Mouse (Mus musculus) forelimb bud, embryonic 11.5 days (tissue): ENCODE results near the gene H2-M10.3.
"Not testable (repeated sequence)": the region's sequence is repeated elsewhere in the genome, so short reads cannot be mapped to it uniquely, and the experiment has no call there.

Experiments
- DNase-seq: peaks from one replicate; pipeline ENCODE4 v3.0.0-alpha.2; 2012; ENCODE audit warnings: low read depth, low spot score

Gene H2-M10.3

DNA sequence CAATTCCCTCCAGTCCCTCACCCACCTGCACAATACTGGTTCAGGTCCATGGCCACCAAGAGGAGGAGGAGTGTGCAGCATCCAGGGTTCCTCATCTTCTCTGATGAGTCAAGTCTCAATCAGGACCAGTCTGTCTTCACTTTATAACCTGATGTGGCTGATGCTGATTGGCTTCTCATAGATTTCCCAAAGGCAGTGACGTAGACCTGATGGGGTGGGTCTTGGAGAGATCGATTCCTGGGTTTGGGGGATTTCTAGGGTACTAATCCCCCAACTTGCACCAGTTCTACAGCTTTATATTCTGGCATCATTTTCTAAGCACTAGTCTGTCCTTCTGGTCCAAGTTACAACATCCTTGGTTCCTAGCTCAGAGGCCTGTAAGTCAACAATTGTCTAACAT is at the start of gene H2-M10.3:
Gene H2-M10.3, minus strand, starts transcription at position 101 of the 400 bp plus-strand sequence.
- DNase-seq = not testable (repeated sequence)

DNA sequence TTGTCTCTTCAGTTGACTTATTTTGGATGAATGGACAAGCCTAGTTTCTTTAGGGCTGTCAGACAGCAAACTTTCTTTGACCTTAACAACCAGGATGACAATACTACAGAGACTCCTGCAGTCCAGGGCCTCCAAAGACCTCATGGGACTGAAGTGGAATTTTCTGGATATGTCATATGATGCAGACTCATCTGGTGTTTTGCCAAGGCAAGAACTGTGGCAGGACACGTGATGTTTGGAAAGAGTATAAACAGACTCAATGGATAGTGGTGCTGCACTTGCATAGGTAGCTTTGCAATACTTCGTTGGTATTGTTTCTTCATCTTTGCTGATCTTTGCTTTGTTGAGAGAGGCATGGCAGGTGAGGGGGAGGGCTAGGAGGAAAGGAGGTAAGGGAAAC is 49.2 kb upstream of the H2-M10.3 start:
- no peak for DNase-seq

DNA sequence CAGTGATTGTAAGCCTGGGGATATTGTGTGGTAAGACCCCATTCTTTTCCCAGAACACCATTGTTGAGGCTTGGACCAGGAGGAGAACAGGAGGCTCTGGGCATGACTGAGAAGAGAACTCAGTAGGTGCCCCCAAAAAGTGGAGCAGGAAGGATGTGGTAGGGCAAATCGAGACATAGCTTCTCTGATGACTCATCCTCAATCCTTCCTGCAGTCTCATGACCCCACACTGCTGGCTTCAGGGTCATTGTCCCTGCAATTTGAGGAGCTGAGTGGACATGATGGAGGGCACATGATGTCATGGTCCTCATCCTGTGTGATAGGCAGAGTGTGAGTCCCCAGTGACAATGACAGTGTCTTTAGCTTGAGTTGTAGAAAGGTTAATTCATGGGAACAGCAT is 47.2 kb upstream of the H2-M10.3 start:
- no peak for DNase-seq

DNA sequence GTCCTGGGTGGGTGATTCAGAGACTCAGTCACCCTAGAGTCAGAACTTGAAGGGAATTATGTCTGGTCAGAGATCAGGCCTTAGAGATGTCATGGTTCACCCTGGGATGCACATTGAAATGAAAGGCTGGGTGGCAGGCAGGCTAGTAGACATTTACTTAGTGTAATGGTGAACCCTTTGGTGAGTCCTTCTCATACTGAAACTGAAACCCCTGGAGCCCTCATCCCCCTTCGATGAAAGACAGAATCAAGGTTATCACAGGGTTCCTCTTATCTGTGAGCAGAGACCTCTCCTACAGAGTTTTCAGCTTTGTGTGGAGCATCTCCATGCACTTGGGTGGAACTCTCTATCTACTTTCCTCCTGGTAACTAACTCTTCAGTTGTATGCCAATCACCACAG is 46.1 kb upstream of the H2-M10.3 start:
- no peak for DNase-seq

DNA sequence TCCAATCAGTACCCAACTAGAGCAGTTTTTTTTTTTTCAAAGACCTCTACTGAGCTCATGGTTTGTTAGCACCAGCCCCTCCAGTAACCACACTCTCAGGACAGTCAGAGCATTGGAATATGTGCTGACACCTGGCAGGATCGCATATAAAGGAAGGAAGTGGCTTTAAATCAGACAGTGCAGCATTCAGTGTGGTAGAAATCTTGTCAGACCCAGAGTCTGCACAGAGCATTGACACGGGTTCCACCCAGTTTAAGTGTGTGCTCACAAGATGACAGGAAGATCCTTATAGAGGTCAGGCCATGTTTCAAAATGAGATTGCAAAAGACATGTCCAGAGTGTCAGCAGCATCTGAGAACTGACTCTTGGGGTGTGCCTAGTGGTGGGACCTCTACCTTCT is 21.7 kb upstream of the H2-M10.3 start:
- DNase-seq = no peak

DNA sequence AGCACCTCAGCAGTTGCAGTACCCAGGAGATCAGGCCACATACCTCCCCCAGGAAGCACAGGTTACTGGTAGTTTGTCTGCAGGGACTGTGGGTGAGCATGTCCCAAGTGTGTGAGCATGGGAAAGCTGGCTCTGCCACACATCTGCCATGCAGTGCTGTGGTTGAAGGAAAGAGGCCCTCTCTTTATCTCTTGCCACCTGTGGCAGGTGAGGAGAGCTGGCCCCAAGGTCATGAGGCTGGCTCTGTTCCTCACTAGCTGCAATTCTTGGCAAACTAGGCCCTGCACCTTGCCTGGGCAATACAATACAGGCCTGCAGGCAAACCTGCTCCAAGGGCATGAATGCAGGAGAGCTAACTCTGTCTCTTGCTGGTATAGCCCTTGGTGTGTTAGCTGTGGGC is 5.8 kb downstream of the H2-M10.3 start:
- not testable (repeated sequence) for DNase-seq

DNA sequence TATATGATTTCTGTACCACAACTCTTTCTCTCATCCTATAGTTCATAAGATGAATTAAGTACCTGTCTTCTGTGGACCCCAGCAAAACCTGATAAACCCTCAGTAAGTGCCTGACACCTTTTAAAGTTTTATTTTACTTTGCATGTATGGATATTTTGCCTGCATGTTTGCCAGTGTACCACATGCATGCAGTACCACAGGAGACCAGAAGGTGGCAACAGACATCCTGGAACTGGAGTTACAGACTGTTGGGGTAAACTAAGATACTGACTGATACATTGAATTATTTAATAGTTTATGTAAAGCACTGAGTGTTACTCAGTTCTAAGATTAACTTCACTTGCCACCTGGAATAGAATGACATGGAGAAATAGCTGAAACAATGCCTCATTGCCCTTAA is 10.7 kb downstream of the H2-M10.3 start:
- peak; percentile 12 for DNase-seq

DNA sequence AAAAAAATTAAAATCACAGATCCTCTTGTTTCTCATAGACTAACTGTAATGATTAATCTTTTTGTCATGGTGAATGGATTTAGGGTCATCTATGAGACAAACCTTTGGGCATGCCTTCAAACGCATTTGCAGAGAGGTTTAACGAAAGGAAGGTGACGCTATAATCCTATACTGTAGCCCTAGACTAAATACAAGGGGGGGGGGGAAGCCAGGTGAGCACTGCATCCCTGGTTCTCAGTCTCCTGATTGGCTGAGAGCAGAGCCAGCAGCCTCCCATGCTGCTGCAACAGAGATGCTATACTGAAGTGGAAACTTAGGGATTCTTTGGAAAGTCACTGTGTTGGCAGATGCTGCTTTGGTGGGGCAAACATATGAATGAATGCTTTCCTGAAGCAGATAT is 12.5 kb downstream of the H2-M10.3 start:
- no peak for DNase-seq

DNA sequence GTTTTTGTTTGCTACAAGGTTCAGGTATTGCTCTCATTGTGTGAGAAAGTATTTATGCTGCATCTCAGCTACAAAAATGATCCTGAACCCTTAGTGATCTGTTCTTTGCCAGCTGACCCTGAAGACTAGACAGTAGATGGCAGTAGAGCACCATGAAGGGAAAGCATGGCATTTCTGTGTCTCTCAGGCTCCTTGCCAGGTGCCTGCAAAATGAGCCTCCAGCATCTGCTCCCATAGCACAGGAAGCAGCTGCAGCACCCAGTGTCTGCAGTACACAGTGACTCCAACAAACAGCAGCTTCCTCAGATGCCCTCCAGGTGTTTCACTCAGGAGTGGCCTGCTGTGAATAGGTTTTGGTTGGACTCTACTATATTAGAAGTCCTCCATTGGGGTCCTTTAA is 12.9 kb downstream of the H2-M10.3 start:
- DNase-seq = peak; percentile 11

DNA sequence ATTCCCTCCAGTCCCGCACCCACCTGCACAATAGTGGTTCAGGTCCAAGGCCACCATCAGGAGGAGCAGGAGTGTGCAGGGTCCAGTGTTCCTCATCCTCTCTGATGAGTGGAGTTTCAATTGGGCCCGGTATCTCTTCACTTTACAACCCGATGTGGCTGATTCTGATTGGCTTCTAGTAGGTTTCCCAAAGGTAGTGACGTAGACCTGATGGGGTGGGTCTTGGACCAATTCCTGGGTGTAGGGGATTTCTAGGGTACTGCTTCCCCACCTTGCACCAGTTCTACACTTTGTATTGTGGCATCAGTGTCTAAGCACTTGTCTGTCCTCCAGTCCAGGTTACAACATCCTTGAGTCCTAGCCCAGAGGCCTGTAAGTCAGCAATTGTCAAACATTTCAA is 42.2 kb downstream of the H2-M10.3 start, which contains the start of gene H2-M10.1:
Gene H2-M10.1, minus strand, starts transcription at position 101 of the 400 bp plus-strand sequence.
- no peak for DNase-seq

DNA sequence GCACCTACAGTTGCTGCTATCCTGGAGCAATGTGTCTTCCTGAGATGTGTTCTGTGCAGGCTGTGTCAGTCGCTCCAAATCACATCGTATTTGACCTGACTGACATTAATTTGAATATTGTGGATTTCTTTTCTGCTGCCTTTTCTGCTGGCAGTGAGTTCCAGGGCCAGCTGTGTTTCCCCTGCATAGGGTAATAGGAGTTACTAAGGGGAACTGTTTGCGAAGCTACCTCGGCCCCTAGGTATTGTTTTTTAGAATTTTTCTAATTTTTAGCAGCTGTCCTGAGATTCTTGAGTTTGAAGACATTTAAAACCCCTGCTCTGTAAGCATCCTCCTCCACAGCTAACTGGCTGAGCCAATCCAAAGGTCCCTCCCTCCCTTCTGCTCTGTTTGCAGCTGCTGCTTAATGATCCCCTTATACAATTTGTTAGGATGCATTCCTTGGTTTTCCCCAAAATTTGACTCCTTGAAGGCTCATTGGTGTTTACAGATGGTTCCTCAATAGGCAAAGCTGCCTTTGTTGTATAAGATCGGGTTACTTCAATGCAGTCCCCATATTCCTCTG is 52.4 kb downstream of the H2-M10.3 start:
- DNase-seq = peak; percentile 4

DNA sequence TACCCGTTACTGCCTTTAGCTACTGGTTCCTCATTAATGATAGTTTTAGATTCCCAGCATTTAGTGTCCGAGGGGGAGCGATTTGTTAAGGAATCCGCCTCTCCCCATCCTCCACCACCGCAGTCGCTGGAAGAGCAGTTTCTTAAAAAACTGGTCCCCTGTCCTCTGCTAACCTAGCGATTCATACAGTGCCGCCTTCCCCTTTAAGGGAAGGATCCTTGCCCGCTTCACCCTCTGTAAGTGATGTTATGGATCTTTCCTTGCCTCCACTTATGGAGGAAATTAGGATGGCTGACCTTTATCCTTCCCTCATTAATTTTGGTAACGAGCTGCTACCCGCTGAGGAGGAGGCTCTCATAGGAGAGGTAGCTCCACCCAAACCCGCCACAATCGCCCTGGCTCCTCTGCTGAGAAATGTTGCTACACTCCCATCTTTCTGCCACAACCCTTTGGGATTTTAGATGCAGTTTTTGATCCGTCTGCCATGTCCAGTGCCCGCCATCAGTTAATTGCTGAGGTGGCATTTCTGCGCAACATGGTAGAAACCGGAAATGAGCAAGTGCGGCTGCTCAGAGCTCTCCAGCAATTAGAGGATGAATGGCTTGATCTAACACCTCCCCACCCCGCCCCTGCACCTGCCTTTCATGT is 53.1 kb downstream of the H2-M10.3 start:
- DNase-seq = peak; percentile 40
